Mouse (Mus musculus) cerebellum, adult 2 months (tissue): ENCODE measurements around the gene Igfn1.

Source experiments
- CTCF ChIP-seq: fragments of 200-500 bp; IDR thresholded peaks from 2 replicates; pipeline ENCODE4 v1.5.1; 2011; ENCODE audit warnings: low read depth, mild to moderate bottlenecking, control low read depth, low read length, moderate library complexity, borderline replicate concordance; ENCODE audit not compliant: insufficient read depth
- POLR2A ChIP-seq: fragments of 200-500 bp; IDR thresholded peaks from 2 replicates; pipeline ENCODE4 v1.6.1; 2011; ENCODE audit warnings: low read length, control low read depth, borderline replicate concordance; ENCODE audit not compliant: insufficient read depth

DNA sequence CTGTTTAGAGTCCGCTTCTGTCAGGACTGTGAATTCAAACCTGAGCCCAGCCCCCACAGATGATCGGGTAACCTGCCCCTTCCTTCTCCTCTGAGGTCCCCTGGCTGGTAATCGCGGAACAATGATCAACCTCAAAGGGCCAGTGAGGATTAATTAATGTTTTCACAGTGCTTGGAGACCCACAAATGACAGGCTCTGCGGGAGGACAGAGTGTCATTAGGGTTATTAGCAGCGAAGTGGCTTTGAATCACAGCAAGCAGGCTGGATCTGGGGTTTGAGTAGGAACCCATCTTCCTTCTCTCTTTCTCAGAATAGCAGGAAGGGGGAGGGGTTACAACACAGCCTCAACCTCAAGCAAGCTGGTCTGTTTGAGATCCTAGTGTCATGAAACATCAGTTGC is 96.8 kb downstream of the Igfn1 start:
- no peak for TF ChIP-seq CTCF
- TF ChIP-seq POLR2A, result no peak
